Mouse (Mus musculus) stomach, embryonic 14.5 days (tissue): ENCODE results near the gene Medag. TPM values are rescaled to one million over a fixed set of nuclear protein-coding genes. Genes with fewer than 3 reads are reported as not detected.

Source experiments
- ATAC-seq: fragments of 200-750 bp; cut with Nextera tagmentation; 2 replicates; pipeline ENCODE4 v1.8.0; 2017; ENCODE audit warnings: low read depth, moderate TSS enrichment; ENCODE audit not compliant: insufficient number of reproducible peaks, insufficient read depth, low FRiP score
- H3K27ac ChIP-seq: fragments of 300-500 bp; sonication (generic); 2 replicates; pipeline ENCODE4 v1.5.1; 2014; ENCODE audit warnings: mild to moderate bottlenecking, low read length, moderate library complexity, mixed read lengths
- H3K27me3 ChIP-seq: fragments of 300-500 bp; sonication (generic); 2 replicates; pipeline ENCODE4 v1.6.1; 2014; ENCODE audit warnings: low read length, control low read depth, mixed read lengths; ENCODE audit not compliant: control insufficient read depth, insufficient read depth
- H3K36me3 ChIP-seq: fragments of 300-500 bp; sonication (generic); 2 replicates; pipeline ENCODE4 v1.6.1; 2014; ENCODE audit warnings: mild to moderate bottlenecking, control low read depth, low read length, moderate library complexity, mixed read lengths; ENCODE audit not compliant: control insufficient read depth, insufficient read depth
- H3K4me1 ChIP-seq: fragments of 300-500 bp; sonication (generic); 2 replicates; pipeline ENCODE4 v1.6.1; 2014; ENCODE audit warnings: low read length, control low read depth, mixed read lengths; ENCODE audit not compliant: control insufficient read depth, insufficient read depth
- H3K4me2 ChIP-seq: fragments of 300-500 bp; sonication (generic); replicated peaks from 2 replicates; pipeline ENCODE4 v1.6.1; 2014; ENCODE audit warnings: low read depth, low read length, control low read depth
- H3K4me3 ChIP-seq: fragments of 300-500 bp; sonication (generic); 2 replicates; pipeline ENCODE4 v1.5.1; 2014; ENCODE audit warnings: low read depth, low read length, control low read depth
- H3K9ac ChIP-seq: fragments of 300-500 bp; sonication (generic); replicated peaks from 2 replicates; pipeline ENCODE4 v1.6.1; 2014; ENCODE audit warnings: low read depth, mild to moderate bottlenecking, control low read depth, low read length, moderate library complexity, mixed read lengths
- H3K9me3 ChIP-seq: fragments of 300-500 bp; sonication (generic); 2 replicates; pipeline ENCODE4 v1.6.1; 2016; ENCODE audit warnings: low read depth, low read length, control low read depth; ENCODE audit not compliant: control insufficient read depth
- WGBS: fragments of 180-500 bp; shearing (Covaris S2); extraction: QIAGEN DNeasy Blood & Tissue Kit; methylation state at CpG from one replicate; pipeline ENCODE4 v1.1.7; 2014; 5-methylcytosine and 5-hydroxymethylcytosine counted together
- polyA plus RNA-seq: library from polyadenylated mRNA; unstranded; fragments of >200 nt; fragmentation: Nextera tagmentation; extraction: Ambion mirVana; gene quantifications from 2 replicates; pipeline ENCODE4 v1.2.1, GENCODE M21; 2014

The Medag gene
- polyA plus RNA-seq = 2.2 and 3.6 TPM in 2 replicates

- Histone ChIP-seq H3K4me3 (peak within 1 kb of the TSS; percentile 28), H3K27me3 (peaks cover 7% of the 10 kb centered on the region; the same call in 1 of the 2 replicates), H3K36me3 (no peaks in the 10 kb centered on the region), H3K4me1 (peaks cover 13% of the 10 kb centered on the region), H3K27ac (no peak within 1 kb of the TSS), H3K4me2 (peak within 1 kb of the TSS; percentile 72), H3K9me3 (no peaks in the 10 kb centered on the region), H3K9ac (no peak within 1 kb of the TSS; the same call in 1 of the 2 replicates)
- WGBS = 3% methylated on average over 38 of the region's 38 CpGs
- peak; percentile 57 for ATAC-seq
Measured at GRCm38 (mm10) chr5:149411509-149412193, at the start of gene Medag. Gene Medag (plus strand): TSS chr5:149411749.

GRCm38 (mm10) chr5:149362626-149363025, 48.9 kb upstream of the Medag start:
- Histone ChIP-seq H3K4me1 (no peaks in the 10 kb centered on the region), H3K9ac (no peak overlapping the region), H3K9me3 (no peaks in the 10 kb centered on the region; the same call in 1 of the 2 replicates), H3K4me3 (no peak overlapping the region), H3K27ac (no peak overlapping the region), H3K4me2 (no peak overlapping the region), H3K36me3 (no peaks in the 10 kb centered on the region), H3K27me3 (no peaks in the 10 kb centered on the region)
- no peak for ATAC-seq
- 86% methylated on average over 3 of the region's 3 CpGs for WGBS

GRCm38 (mm10) chr5:149363903-149364755, 47.4 kb upstream of the Medag start:
- Histone ChIP-seq H3K9ac (no peak overlapping the region), H3K4me3 (no peak overlapping the region), H3K36me3 (no peaks in the 10 kb centered on the region), H3K27ac (no peak overlapping the region), H3K9me3 (no peaks in the 10 kb centered on the region; the same call in 1 of the 2 replicates), H3K4me1 (peaks cover 6% of the 10 kb centered on the region; the same call in 1 of the 2 replicates), H3K4me2 (no peak overlapping the region), H3K27me3 (no peaks in the 10 kb centered on the region)
- no peak for ATAC-seq
- 63% methylated on average over 16 of the region's 16 CpGs for WGBS

GRCm38 (mm10) chr5:149367011-149367410, 44.5 kb upstream of the Medag start:
- WGBS = 72% methylated on average over 2 of the region's 2 CpGs
- peaks cover 11% of the 10 kb centered on the region; the same call in 1 of the 2 replicates for H3K4me1 ChIP-seq
- H3K27me3 ChIP-seq = no peaks in the 10 kb centered on the region
- no peak overlapping the region for H3K9ac ChIP-seq
- H3K4me3 ChIP-seq = no peak overlapping the region
- no peaks in the 10 kb centered on the region for H3K9me3 ChIP-seq
- no peak overlapping the region for H3K4me2 ChIP-seq
- no peak overlapping the region for H3K27ac ChIP-seq
- H3K36me3 ChIP-seq = no peaks in the 10 kb centered on the region
- ATAC-seq = no peak

GRCm38 (mm10) chr5:149367544-149368466, 43.7 kb upstream of the Medag start:
- 53% methylated on average over 7 of the region's 7 CpGs for WGBS
- Histone ChIP-seq H3K36me3 (no peaks in the 10 kb centered on the region), H3K9me3 (no peaks in the 10 kb centered on the region), H3K27me3 (no peaks in the 10 kb centered on the region), H3K4me3 (no peak overlapping the region), H3K9ac (no peak overlapping the region), H3K4me1 (peaks cover 11% of the 10 kb centered on the region; the same call in 1 of the 2 replicates), H3K4me2 (no peak overlapping the region), H3K27ac (no peak overlapping the region)
- no peak for ATAC-seq

GRCm38 (mm10) chr5:149368575-149369312, 42.8 kb upstream of the Medag start:
- Histone ChIP-seq H3K4me1 (peaks cover 12% of the 10 kb centered on the region; the same call in 1 of the 2 replicates), H3K4me3 (no peak overlapping the region), H3K9me3 (no peaks in the 10 kb centered on the region), H3K9ac (no peak overlapping the region), H3K36me3 (no peaks in the 10 kb centered on the region), H3K27ac (peak overlapping the region; percentile 48; the same call in 1 of the 2 replicates), H3K27me3 (no peaks in the 10 kb centered on the region), H3K4me2 (no peak overlapping the region)
- 49% methylated on average over 12 of the region's 12 CpGs for WGBS
- 0 out of 2 replicates have a peak, but pooled peaks have one; percentile 20 for ATAC-seq

- H3K27ac ChIP-seq = peak overlapping the region; percentile 48; the same call in 1 of the 2 replicates
- no peak overlapping the region for H3K9ac ChIP-seq
- H3K4me1 ChIP-seq = peaks cover 18% of the 10 kb centered on the region; the same call in 1 of the 2 replicates
- H3K27me3 ChIP-seq = no peaks in the 10 kb centered on the region
- no peak for ATAC-seq
- no peak overlapping the region for H3K4me2 ChIP-seq
- H3K4me3 ChIP-seq = no peak overlapping the region
- no peaks in the 10 kb centered on the region for H3K9me3 ChIP-seq
- 65% methylated on average over 21 of the region's 21 CpGs for WGBS
- H3K36me3 ChIP-seq = no peaks in the 10 kb centered on the region
Measured at GRCm38 (mm10) chr5:149369373-149370035, 42.0 kb upstream of the Medag start.
